Mouse (Mus musculus) kidney, postnatal 0 days (tissue): ENCODE measurements around the gene Cobl. TPM values are rescaled to one million over a fixed set of nuclear protein-coding genes. Genes with fewer than 3 reads are reported as not detected.

ENCODE experiments used
- ATAC-seq: fragments of 200-750 bp; cut with Nextera tagmentation; replicated peaks from 2 replicates; pipeline ENCODE4 v1.8.0; 2017; ENCODE audit warnings: low read depth, moderate number of reproducible peaks, moderate TSS enrichment, moderate library complexity; ENCODE audit not compliant: low FRiP score
- DNase-seq: peaks from one replicate; pipeline ENCODE4 v3.0.0-alpha.2; 2016; ENCODE audit warnings: low spot score
- H3K27ac ChIP-seq: fragments of 300-500 bp; sonication (generic); 2 replicates; pipeline ENCODE4 v1.5.1; 2014; ENCODE audit warnings: mild to moderate bottlenecking
- H3K27me3 ChIP-seq: fragments of 300-500 bp; sonication (generic); 2 replicates; pipeline ENCODE4 v1.6.1; 2014; ENCODE audit warnings: low read length, mixed read lengths; ENCODE audit not compliant: insufficient read depth
- H3K36me3 ChIP-seq: fragments of 300-500 bp; sonication (generic); 2 replicates; pipeline ENCODE4 v1.6.1; 2014; ENCODE audit warnings: low read length, mixed read lengths; ENCODE audit not compliant: insufficient read depth
- H3K4me1 ChIP-seq: fragments of 300-500 bp; sonication (generic); replicated peaks from 2 replicates; pipeline ENCODE4 v1.6.1; 2014; ENCODE audit warnings: antibody characterized with exemption, low read length, mixed read lengths; ENCODE audit not compliant: insufficient read depth
- H3K4me2 ChIP-seq: fragments of 300-500 bp; sonication (generic); 2 replicates; pipeline ENCODE4 v1.6.1; 2014; ENCODE audit warnings: mild to moderate bottlenecking, low read length, moderate library complexity, mixed read lengths
- H3K4me3 ChIP-seq: fragments of 300-500 bp; sonication (generic); replicated peaks from 2 replicates; pipeline ENCODE4 v1.5.1; 2014; ENCODE audit warnings: low read depth, low read length
- H3K9ac ChIP-seq: fragments of 300-500 bp; sonication (generic); 2 replicates; pipeline ENCODE4 v1.6.1; 2014; ENCODE audit warnings: low read depth, low read length
- H3K9me3 ChIP-seq: fragments of 300-500 bp; sonication (generic); replicated peaks from 2 replicates; pipeline ENCODE4 v1.6.1; 2016; ENCODE audit warnings: low read length, inconsistent platforms, mixed read lengths
- CTCF ChIP-seq: IDR thresholded peaks from 2 replicates; pipeline ENCODE4 v1.5.1; 2016; ENCODE audit warnings: antibody characterized with exemption, low read depth, mild to moderate bottlenecking, moderate library complexity
- WGBS: fragments of 180-500 bp; shearing (Covaris S2); extraction: QIAGEN DNeasy Blood & Tissue Kit; methylation state at CpG from one replicate; pipeline ENCODE4 v1.1.7; 2014; 5-methylcytosine and 5-hydroxymethylcytosine counted together
- polyA plus RNA-seq: library from polyadenylated mRNA; unstranded; fragments of >200 nt; fragmentation: Nextera tagmentation; extraction: Ambion mirVana; gene quantifications from 2 replicates; pipeline ENCODE4 v1.2.1, GENCODE M21; 2015

Cobl gene
- polyA plus RNA-seq, 1 experiment from 2014 or later = 8.1 TPM

DNA sequence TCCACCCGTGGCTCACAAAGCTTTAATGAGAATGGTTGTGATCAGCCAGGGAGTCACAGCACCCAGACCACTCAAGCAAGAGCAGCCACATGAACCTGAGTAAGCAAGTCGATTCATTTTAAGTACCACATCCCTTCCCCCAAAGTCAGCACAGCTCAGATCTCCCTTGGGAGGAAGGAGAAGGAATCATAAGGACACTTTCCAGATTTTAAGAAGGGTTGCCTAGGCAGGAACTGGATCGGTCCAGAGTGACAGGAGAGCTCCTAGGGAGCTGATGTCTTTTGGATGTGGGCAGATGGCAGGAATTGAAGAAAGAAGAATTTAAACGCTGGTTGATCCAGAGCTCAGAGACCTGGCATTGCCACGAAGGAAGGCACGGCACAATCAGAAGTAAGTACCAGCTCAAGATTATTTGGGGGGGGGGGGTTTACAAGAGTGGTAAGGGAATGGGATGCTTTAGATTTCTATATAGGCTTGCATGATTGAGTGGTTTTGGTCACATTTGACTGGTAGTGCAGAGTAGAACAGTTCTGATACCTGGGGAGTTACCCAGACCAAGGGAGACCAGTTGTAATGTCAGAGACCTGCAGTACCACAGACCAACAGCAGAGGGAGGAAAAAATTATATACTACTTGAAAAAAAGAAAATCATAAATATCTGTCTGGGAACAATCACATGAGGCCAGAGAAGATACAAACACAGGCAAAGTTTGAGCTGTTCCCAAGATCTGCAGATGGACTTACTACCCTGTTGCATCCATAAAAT is 150.3 kb downstream of the Cobl start:
- no peaks in the 10 kb centered on the region for H3K9me3 ChIP-seq
- H3K9ac ChIP-seq = no peak overlapping the region
- 74% methylated on average over 6 of the region's 6 CpGs for WGBS
- H3K27ac ChIP-seq = no peak overlapping the region
- H3K4me2 ChIP-seq = no peak overlapping the region
- peak; percentile 74 for TF ChIP-seq CTCF
- DNase-seq (peak; percentile 66), ATAC-seq (0 out of 2 replicates have a peak, but pooled peaks have one; percentile 52)
- H3K36me3 ChIP-seq = no peaks in the 10 kb centered on the region
- H3K4me3 ChIP-seq = no peak overlapping the region
- no peaks in the 10 kb centered on the region for H3K27me3 ChIP-seq
- no peaks in the 10 kb centered on the region for H3K4me1 ChIP-seq

DNA sequence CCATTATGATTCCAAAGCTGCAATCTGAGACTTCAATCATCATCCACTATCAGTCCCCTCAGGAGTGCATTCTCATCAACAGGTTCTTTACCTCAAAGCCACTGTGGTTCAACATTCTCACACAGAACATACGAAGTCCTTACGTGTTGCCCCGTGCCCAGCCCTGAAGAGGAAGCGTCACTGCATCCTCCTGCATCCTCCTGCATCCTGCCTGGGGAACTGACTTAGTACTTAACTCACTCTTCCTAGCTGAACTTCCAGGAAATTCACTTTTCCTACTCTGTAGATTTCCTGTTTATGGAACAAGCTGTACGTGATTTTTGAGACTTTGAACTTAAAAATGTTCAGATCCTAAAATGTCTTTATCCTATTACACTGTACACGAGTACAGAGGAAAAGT is 153.3 kb downstream of the Cobl start:
- no peak for ATAC-seq
- Histone ChIP-seq H3K27me3 (no peaks in the 10 kb centered on the region), H3K9ac (no peak overlapping the region), H3K36me3 (no peaks in the 10 kb centered on the region), H3K4me3 (no peak overlapping the region), H3K27ac (no peak overlapping the region), H3K4me2 (no peak overlapping the region), H3K4me1 (no peaks in the 10 kb centered on the region), H3K9me3 (no peaks in the 10 kb centered on the region)
- no peak for TF ChIP-seq CTCF
- WGBS = 72% methylated on average over 6 of the region's 6 CpGs
- DNase-seq = peak; percentile 31

- DNase-seq = no peak
These were observed 155.2 kb downstream of the Cobl start for GRCm38 (mm10) chr11:12309423-12310023.

DNA sequence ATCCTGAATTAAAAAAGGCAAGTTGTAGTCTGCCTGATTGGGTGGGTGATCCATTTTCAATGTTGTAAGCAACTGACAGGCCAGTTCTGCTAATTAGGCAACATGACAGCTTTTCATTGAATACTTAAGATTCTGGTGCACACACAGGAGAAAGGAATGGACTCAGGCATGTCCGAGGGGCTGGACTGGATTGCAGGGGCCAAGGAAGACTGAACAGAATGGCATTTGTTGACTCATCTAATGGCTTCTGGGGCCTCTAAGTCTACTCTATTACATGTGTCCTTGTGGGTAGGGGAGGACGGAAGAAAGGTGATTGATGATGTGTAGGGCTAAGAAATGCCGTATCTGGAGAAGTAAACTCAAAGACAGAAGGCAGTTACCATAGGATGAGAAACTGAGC is 159.9 kb downstream of the Cobl start:
- WGBS = 55% methylated on average over 3 of the region's 3 CpGs
- Histone ChIP-seq H3K4me2 (no peak overlapping the region), H3K27me3 (no peaks in the 10 kb centered on the region), H3K9ac (no peak overlapping the region), H3K4me3 (no peak overlapping the region), H3K36me3 (no peaks in the 10 kb centered on the region), H3K27ac (no peak overlapping the region), H3K9me3 (no peaks in the 10 kb centered on the region), H3K4me1 (no peaks in the 10 kb centered on the region)
- ATAC-seq (no peak), DNase-seq (no peak)
- no peak for TF ChIP-seq CTCF

More at GRCm38 (mm10) chr11:12309423-12310023, 155.2 kb downstream of the Cobl start:
- Histone ChIP-seq H3K4me1 (no peaks in the 10 kb centered on the region), H3K4me2 (no peak overlapping the region), H3K36me3 (no peaks in the 10 kb centered on the region), H3K27me3 (no peaks in the 10 kb centered on the region), H3K27ac (no peak overlapping the region), H3K4me3 (no peak overlapping the region), H3K9me3 (no peaks in the 10 kb centered on the region), H3K9ac (no peak overlapping the region)
- 73% methylated on average over 3 of the region's 3 CpGs for WGBS
- no peak for ATAC-seq
- TF ChIP-seq CTCF = no peak

- H3K27ac ChIP-seq = no peak overlapping the region
- H3K4me2 ChIP-seq = no peak overlapping the region
- H3K4me1 ChIP-seq = no peaks in the 10 kb centered on the region
- DNase-seq (peak; percentile 24), ATAC-seq (no peak)
- TF ChIP-seq CTCF = no peak
- H3K36me3 ChIP-seq = no peaks in the 10 kb centered on the region
- H3K27me3 ChIP-seq = no peaks in the 10 kb centered on the region
- 24% methylated on average over 5 of the region's 5 CpGs for WGBS
- H3K4me3 ChIP-seq = no peak overlapping the region
- H3K9me3 ChIP-seq = no peaks in the 10 kb centered on the region
- no peak overlapping the region for H3K9ac ChIP-seq
These were observed 164.9 kb downstream of the Cobl start for GRCm38 (mm10) chr11:12299701-12300446.

GRCm38 (mm10) chr11:12291654-12291935 is 173.2 kb downstream of the Cobl start:
- TF ChIP-seq CTCF = no peak
- no peak overlapping the region for H3K27ac ChIP-seq
- H3K4me2 ChIP-seq = no peak overlapping the region
- H3K9me3 ChIP-seq = no peaks in the 10 kb centered on the region
- ATAC-seq (no peak; the same call in 1 of the 2 replicates), DNase-seq (no peak)
- H3K4me1 ChIP-seq = no peaks in the 10 kb centered on the region
- H3K4me3 ChIP-seq = no peak overlapping the region
- no peaks in the 10 kb centered on the region for H3K36me3 ChIP-seq
- WGBS = 25% methylated on average over 3 of the region's 3 CpGs
- no peak overlapping the region for H3K9ac ChIP-seq
- H3K27me3 ChIP-seq = no peaks in the 10 kb centered on the region
